Mouse (Mus musculus): Measurements from ENCODE around the gene Nsmce1. TPM values are rescaled to one million over a fixed set of nuclear protein-coding genes. Genes with fewer than 3 reads are reported as not detected.
A peak's percentile ranks its signal among the peaks of the same experiment; 100 is the strongest.

Gene Nsmce1
- polyA plus RNA-seq, 1 experiment from 2014 or later, result 107 TPM

GRCm38 (mm10) chr7:125507279-125507678 lies 15.9 kb upstream of the Nsmce1 start:
- H3K4me2 ChIP-seq (replicated peaks), result no peak overlapping the region
- H3K27me3 ChIP-seq, result no peaks in the 10 kb centered on the region
- ATAC-seq (ENCODE audit: low FRiP score), result no peak
- no peaks in the 10 kb centered on the region for H3K9me3 ChIP-seq (replicated peaks)
- no peaks in the 10 kb centered on the region for H3K4me1 ChIP-seq
- H3K36me3 ChIP-seq, result no peaks in the 10 kb centered on the region
- H3K4me3 ChIP-seq, result no peak overlapping the region
- no peak overlapping the region for H3K27ac ChIP-seq
- no peak overlapping the region for H3K9ac ChIP-seq
- 90% methylated on average over 2 of the region's 2 CpGs for WGBS

- Histone ChIP-seq H3K27ac (no peak overlapping the region), H3K9ac (no peak overlapping the region), H3K4me1 (no peaks in the 10 kb centered on the region), H3K4me2 (replicated peaks) (no peak overlapping the region), H3K4me3 (no peak overlapping the region), H3K27me3 (no peaks in the 10 kb centered on the region), H3K36me3 (no peaks in the 10 kb centered on the region), H3K9me3 (replicated peaks) (no peaks in the 10 kb centered on the region)
- 85% methylated on average over 10 of the region's 10 CpGs for WGBS
- ATAC-seq (ENCODE audit: low FRiP score), result no peak
Observed at GRCm38 (mm10) chr7:125505568-125505967, 14.2 kb upstream of the Nsmce1 start.

DNA sequence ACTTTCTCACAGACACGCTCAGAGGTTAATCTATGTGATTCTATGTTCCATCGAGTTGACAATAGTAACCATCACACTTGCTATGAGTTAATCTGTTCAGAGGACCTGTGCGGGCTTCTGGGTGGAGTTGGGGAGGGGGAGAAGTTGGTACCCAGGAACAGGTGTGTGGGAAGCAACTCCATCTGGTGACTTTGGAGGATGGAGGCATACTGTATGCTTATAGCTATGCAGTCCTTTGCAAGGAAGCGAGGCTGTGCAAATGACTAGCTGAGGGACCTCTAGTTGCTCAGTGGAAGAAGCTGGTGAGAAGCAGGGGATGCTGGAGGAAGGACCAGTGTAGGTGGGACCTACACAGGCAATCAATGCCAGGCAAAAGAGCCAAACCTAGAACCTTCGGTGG lies 13.2 kb upstream of the Nsmce1 start:
- peaks cover 4% of the 10 kb centered on the region; the same call in 1 of the 2 replicates for H3K4me1 ChIP-seq
- ATAC-seq (ENCODE audit: low FRiP score), result no peak
- H3K4me3 ChIP-seq, result no peak overlapping the region
- H3K36me3 ChIP-seq, result no peaks in the 10 kb centered on the region
- no peaks in the 10 kb centered on the region for H3K27me3 ChIP-seq
- H3K4me2 ChIP-seq (replicated peaks), result no peak overlapping the region
- H3K9ac ChIP-seq, result no peak overlapping the region
- H3K9me3 ChIP-seq (replicated peaks), result no peaks in the 10 kb centered on the region
- WGBS, result 92% methylated on average over 5 of the region's 5 CpGs
- no peak overlapping the region for H3K27ac ChIP-seq

DNA sequence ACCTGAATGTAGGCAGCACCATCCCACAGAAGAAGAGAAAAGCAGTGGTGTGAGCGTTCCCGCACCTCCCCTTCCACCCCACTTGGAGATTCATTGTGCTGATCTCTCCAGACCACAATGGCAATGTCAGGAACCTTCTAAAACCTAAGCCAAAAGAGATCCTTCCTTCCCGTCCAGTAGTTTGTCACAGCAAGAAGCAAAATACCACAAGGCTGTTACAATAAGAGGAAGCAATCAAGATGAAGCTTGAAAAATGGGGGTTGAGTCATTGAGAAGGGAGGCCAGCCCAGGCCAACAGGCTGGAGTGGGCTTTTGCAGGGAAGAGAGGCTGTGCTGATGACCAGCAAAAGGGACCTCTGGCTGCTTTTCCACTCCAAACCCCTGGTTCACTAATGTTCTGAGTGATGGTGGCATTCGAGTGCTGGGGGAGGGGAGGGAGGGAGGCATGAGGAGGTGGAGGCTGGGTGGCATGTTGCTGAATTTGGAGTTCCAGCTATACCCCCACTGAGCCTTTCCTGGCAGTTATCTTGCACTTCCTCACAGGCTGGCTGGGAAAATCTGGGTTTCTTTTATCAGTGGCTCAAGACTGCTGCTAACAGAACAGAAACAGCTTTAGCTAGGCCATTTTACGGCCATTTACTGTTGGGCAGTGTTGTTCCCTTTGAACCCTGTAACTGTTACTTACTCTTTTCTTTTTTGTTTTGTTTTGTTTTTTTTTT lies 12.1 kb upstream of the Nsmce1 start:
- Histone ChIP-seq H3K27me3 (no peaks in the 10 kb centered on the region), H3K9me3 (replicated peaks) (no peaks in the 10 kb centered on the region), H3K4me3 (no peak overlapping the region), H3K36me3 (no peaks in the 10 kb centered on the region), H3K4me1 (peaks cover 4% of the 10 kb centered on the region; the same call in 1 of the 2 replicates), H3K27ac (no peak overlapping the region), H3K4me2 (replicated peaks) (no peak overlapping the region), H3K9ac (no peak overlapping the region)
- 81% methylated on average over 5 of the region's 5 CpGs for WGBS
- no peak for ATAC-seq (ENCODE audit: low FRiP score)

GRCm38 (mm10) chr7:125500879-125501278 lies 9.5 kb upstream of the Nsmce1 start:
- WGBS, result 92% methylated on average over 7 of the region's 7 CpGs
- no peaks in the 10 kb centered on the region for H3K36me3 ChIP-seq
- H3K27me3 ChIP-seq, result no peaks in the 10 kb centered on the region
- no peak for ATAC-seq (ENCODE audit: low FRiP score)
- no peak overlapping the region for H3K4me2 ChIP-seq (replicated peaks)
- H3K27ac ChIP-seq, result no peak overlapping the region
- H3K9me3 ChIP-seq (replicated peaks), result no peaks in the 10 kb centered on the region
- peaks cover 4% of the 10 kb centered on the region; the same call in 1 of the 2 replicates for H3K4me1 ChIP-seq
- H3K9ac ChIP-seq, result no peak overlapping the region
- no peak overlapping the region for H3K4me3 ChIP-seq

- Histone ChIP-seq H3K4me2 (replicated peaks) (no peak overlapping the region), H3K9ac (no peak overlapping the region), H3K27ac (no peak overlapping the region), H3K27me3 (no peaks in the 10 kb centered on the region), H3K9me3 (replicated peaks) (no peaks in the 10 kb centered on the region), H3K4me3 (no peak overlapping the region), H3K36me3 (no peaks in the 10 kb centered on the region), H3K4me1 (peaks cover 4% of the 10 kb centered on the region; the same call in 1 of the 2 replicates)
- no peak for ATAC-seq (ENCODE audit: low FRiP score)
- WGBS, result 80% methylated on average over 13 of the region's 13 CpGs
Observed at GRCm38 (mm10) chr7:125499927-125500868, 8.8 kb upstream of the Nsmce1 start.

GRCm38 (mm10) chr7:125495864-125496440 lies 4.6 kb upstream of the Nsmce1 start:
- H3K27me3 ChIP-seq, result no peaks in the 10 kb centered on the region; the same call in 1 of the 2 replicates
- no peak overlapping the region for H3K9ac ChIP-seq
- peaks cover 10% of the 10 kb centered on the region for H3K4me1 ChIP-seq
- H3K4me3 ChIP-seq, result no peak overlapping the region
- no peaks in the 10 kb centered on the region for H3K36me3 ChIP-seq
- H3K9me3 ChIP-seq (replicated peaks), result no peaks in the 10 kb centered on the region
- 79% methylated on average over 6 of the region's 6 CpGs for WGBS
- no peak overlapping the region for H3K4me2 ChIP-seq (replicated peaks)
- ATAC-seq (ENCODE audit: low FRiP score), result no peak
- no peak overlapping the region for H3K27ac ChIP-seq

- H3K9ac ChIP-seq, result no peak overlapping the region
Observed at GRCm38 (mm10) chr7:125492551-125492950, 1.2 kb upstream of the Nsmce1 start.

DNA sequence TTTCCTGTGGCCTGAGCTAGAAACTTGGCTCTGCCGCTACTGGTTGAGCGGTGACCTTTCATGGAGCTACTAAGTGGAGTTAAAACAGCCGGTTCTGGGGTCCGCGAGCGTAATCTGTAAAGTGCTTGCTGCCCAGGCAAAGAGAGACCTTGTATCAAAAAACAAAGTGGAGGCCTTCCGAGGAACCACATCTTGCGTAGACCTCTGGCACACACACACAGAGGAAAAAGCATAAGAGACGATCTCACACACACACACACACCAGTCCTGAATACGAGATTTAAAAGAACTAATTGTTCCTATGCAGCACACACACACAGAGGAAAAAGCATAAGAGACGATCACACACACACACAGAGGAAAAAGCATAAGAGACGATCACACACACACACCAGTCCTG lies 364 bp upstream of the Nsmce1 start:
- H3K9ac ChIP-seq, result peak overlapping the region; percentile 59
- H3K27ac ChIP-seq, result peak overlapping the region; percentile 69
- peak overlapping the region; percentile 49 for H3K4me3 ChIP-seq
- H3K27me3 ChIP-seq, result no peaks in the 10 kb centered on the region; the same call in 1 of the 2 replicates
- H3K36me3 ChIP-seq, result no peaks in the 10 kb centered on the region
- no peaks in the 10 kb centered on the region for H3K9me3 ChIP-seq (replicated peaks)
- WGBS, result 26% methylated on average over 12 of the region's 12 CpGs
- peak overlapping the region; percentile 72 for H3K4me2 ChIP-seq (replicated peaks)
- peak; percentile 62 for ATAC-seq (ENCODE audit: low FRiP score)
- peaks cover 17% of the 10 kb centered on the region for H3K4me1 ChIP-seq

More at GRCm38 (mm10) chr7:125492551-125492950, 1.2 kb upstream of the Nsmce1 start:
- no peaks in the 10 kb centered on the region; the same call in 1 of the 2 replicates for H3K27me3 ChIP-seq
- no peak overlapping the region for H3K27ac ChIP-seq
- no peak overlapping the region for H3K4me3 ChIP-seq
- WGBS, result 89% methylated on average over 6 of the region's 6 CpGs
- no peak for ATAC-seq (ENCODE audit: low FRiP score)
- no peak overlapping the region for H3K4me2 ChIP-seq (replicated peaks)
- peaks cover 17% of the 10 kb centered on the region for H3K4me1 ChIP-seq
- H3K36me3 ChIP-seq, result no peaks in the 10 kb centered on the region
- no peaks in the 10 kb centered on the region for H3K9me3 ChIP-seq (replicated peaks)

DNA sequence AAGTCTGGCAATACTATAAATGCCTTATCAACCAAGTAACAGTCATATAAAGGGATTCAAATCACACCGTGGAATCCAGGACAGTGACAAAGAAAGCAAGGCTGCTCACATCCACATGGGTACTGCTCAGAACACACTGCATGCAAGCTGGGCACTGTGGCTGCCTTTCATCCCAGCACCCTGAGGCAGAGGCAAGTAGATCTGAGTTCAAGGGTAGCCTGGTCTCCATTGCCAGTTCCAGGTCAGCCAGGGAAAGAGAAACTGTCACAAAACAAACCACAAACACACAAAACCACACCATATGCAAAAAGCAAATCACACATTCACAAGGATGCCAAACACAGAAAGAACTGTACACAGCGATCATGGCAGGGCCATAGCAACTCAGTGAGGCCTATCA lies 1.8 kb downstream of the Nsmce1 start:
- peaks cover 12% of the 10 kb centered on the region for H3K36me3 ChIP-seq
- ATAC-seq (ENCODE audit: low FRiP score), result no peak

DNA sequence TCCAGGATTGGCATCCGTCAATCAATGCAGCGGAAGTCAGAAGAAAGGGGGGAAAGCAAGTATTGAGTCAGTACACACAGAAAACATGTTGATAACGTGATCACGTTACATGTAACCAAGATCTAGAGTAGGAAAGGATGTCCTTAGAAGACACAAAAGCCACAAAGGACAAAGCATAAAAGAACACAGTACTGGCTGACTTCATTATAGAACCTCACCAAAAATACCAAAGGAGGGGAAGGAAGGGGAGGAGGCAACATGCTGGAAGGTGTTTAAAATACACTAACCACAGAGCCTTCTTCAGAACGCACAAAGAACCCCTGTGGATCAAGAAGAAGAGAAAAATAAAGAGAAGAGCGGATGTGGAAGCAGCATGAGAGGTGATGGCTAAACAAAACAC lies 2.7 kb downstream of the Nsmce1 start:
- H3K9ac ChIP-seq, result no peak overlapping the region; the same call in 1 of the 2 replicates
- 85% methylated on average over 6 of the region's 6 CpGs for WGBS
- no peaks in the 10 kb centered on the region for H3K9me3 ChIP-seq (replicated peaks)
- no peak overlapping the region for H3K27ac ChIP-seq
- H3K4me3 ChIP-seq, result no peak overlapping the region
- no peaks in the 10 kb centered on the region for H3K27me3 ChIP-seq
- H3K36me3 ChIP-seq, result peaks cover 21% of the 10 kb centered on the region
- H3K4me1 ChIP-seq, result peaks cover 17% of the 10 kb centered on the region
- no peak for ATAC-seq (ENCODE audit: low FRiP score)
- no peak overlapping the region for H3K4me2 ChIP-seq (replicated peaks)

More for the DNA sequence above, 1.8 kb downstream of the Nsmce1 start:
- H3K27me3 ChIP-seq, result no peaks in the 10 kb centered on the region; the same call in 1 of the 2 replicates
- 95% methylated on average over 2 of the region's 2 CpGs for WGBS
- H3K4me1 ChIP-seq, result peaks cover 17% of the 10 kb centered on the region
- no peak overlapping the region; the same call in 1 of the 2 replicates for H3K9ac ChIP-seq
- no peak overlapping the region for H3K27ac ChIP-seq
- H3K4me2 ChIP-seq (replicated peaks), result no peak overlapping the region
- no peaks in the 10 kb centered on the region for H3K9me3 ChIP-seq (replicated peaks)
- H3K4me3 ChIP-seq, result no peak overlapping the region

GRCm38 (mm10) chr7:125487126-125487525 lies 4.3 kb downstream of the Nsmce1 start:
- Histone ChIP-seq H3K27ac (no peak overlapping the region), H3K36me3 (peaks cover 28% of the 10 kb centered on the region), H3K4me3 (no peak overlapping the region), H3K27me3 (no peaks in the 10 kb centered on the region), H3K4me1 (peaks cover 16% of the 10 kb centered on the region), H3K4me2 (replicated peaks) (no peak overlapping the region), H3K9me3 (replicated peaks) (no peaks in the 10 kb centered on the region), H3K9ac (no peak overlapping the region)
- no peak for ATAC-seq (ENCODE audit: low FRiP score)
- WGBS, result 90% methylated on average over 10 of the region's 10 CpGs
